Mouse (Mus musculus): ENCODE results near the gene Ndufaf2.

Ndufaf2 gene

GRCm38 (mm10) chr13:108040451-108040850, 118.0 kb downstream of the Ndufaf2 start:
- in situ Hi-C loops (cut with MboI, MseI): no loop called here

- in situ Hi-C loops (cut with MboI, MseI): no loop called here
These were observed 118.5 kb downstream of the Ndufaf2 start for GRCm38 (mm10) chr13:108039902-108040301.

- in situ Hi-C loops (cut with MboI, MseI): no loop called here
These were observed 119.0 kb downstream of the Ndufaf2 start for GRCm38 (mm10) chr13:108039375-108039774.

- in situ Hi-C loops (cut with MboI, MseI): no loop called here
These were observed 125.6 kb downstream of the Ndufaf2 start for GRCm38 (mm10) chr13:108032789-108033188.

GRCm38 (mm10) chr13:108025802-108026201, 132.6 kb downstream of the Ndufaf2 start:
- in situ Hi-C loops (cut with MboI, MseI): loop anchor here (5.0 kb wide), 1 partner anchor 124 kb away; no protein-coding TSS in a partner anchor

GRCm38 (mm10) chr13:108017349-108017748, 141.1 kb downstream of the Ndufaf2 start:
- in situ Hi-C loops (cut with MboI, MseI): no loop called here

GRCm38 (mm10) chr13:108015166-108015565, 143.3 kb downstream of the Ndufaf2 start:
- in situ Hi-C loops (cut with MboI, MseI): no loop called here

- in situ Hi-C loops (cut with MboI, MseI): no loop called here
These were observed 144.6 kb downstream of the Ndufaf2 start for GRCm38 (mm10) chr13:108013839-108014238.

- in situ Hi-C loops (cut with MboI, MseI): no loop called here
These were observed 145.3 kb downstream of the Ndufaf2 start for GRCm38 (mm10) chr13:108013110-108013509.

- in situ Hi-C loops (cut with MboI, MseI): no loop called here
These were observed 150.6 kb downstream of the Ndufaf2 start for GRCm38 (mm10) chr13:108007861-108008260.

- in situ Hi-C loops (cut with MboI, MseI): no loop called here
These were observed 162.1 kb downstream of the Ndufaf2 start for GRCm38 (mm10) chr13:107996301-107996700.

- in situ Hi-C loops (cut with MboI, MseI): no loop called here
These were observed 163.2 kb downstream of the Ndufaf2 start for GRCm38 (mm10) chr13:107995211-107995610.

GRCm38 (mm10) chr13:107992573-107992972, 165.8 kb downstream of the Ndufaf2 start:
- in situ Hi-C loops (cut with MboI, MseI): no loop called here

- in situ Hi-C loops (cut with MboI, MseI): loop anchor here (5.0 kb wide), 1 partner anchor 52 kb away; no protein-coding TSS in a partner anchor
These were observed 173.8 kb downstream of the Ndufaf2 start for GRCm38 (mm10) chr13:107984641-107985040.

GRCm38 (mm10) chr13:107984186-107984585, 174.2 kb downstream of the Ndufaf2 start:
- in situ Hi-C loops (cut with MboI, MseI): loop anchor here (5.0 kb wide), 1 partner anchor 52 kb away; no protein-coding TSS in a partner anchor

- in situ Hi-C loops (cut with MboI, MseI): loop anchor here (5.0 kb wide), 1 partner anchor 51 kb away; no protein-coding TSS in a partner anchor
These were observed 175.1 kb downstream of the Ndufaf2 start for GRCm38 (mm10) chr13:107983231-107983847.

- in situ Hi-C loops (cut with MboI, MseI): no loop called here
These were observed 179.0 kb downstream of the Ndufaf2 start for GRCm38 (mm10) chr13:107979461-107979860.

- in situ Hi-C loops (cut with MboI, MseI): no loop called here
These were observed 181.4 kb downstream of the Ndufaf2 start for GRCm38 (mm10) chr13:107976886-107977656.

GRCm38 (mm10) chr13:107972451-107972850, 186.0 kb downstream of the Ndufaf2 start:
- in situ Hi-C loops (cut with MboI, MseI): no loop called here

GRCm38 (mm10) chr13:107971868-107972267, 186.6 kb downstream of the Ndufaf2 start:
- in situ Hi-C loops (cut with MboI, MseI): no loop called here

GRCm38 (mm10) chr13:107970422-107971142, 187.8 kb downstream of the Ndufaf2 start:
- in situ Hi-C loops (cut with MboI, MseI): no loop called here

- in situ Hi-C loops (cut with MboI, MseI): no loop called here
These were observed 188.4 kb downstream of the Ndufaf2 start for GRCm38 (mm10) chr13:107969961-107970391.

Measured in regulatory T cell (primary cell).